Mouse (Mus musculus) stomach, embryonic 14.5 days (tissue): Measurements from ENCODE around the gene Mr1. TPM values are rescaled to one million over a fixed set of nuclear protein-coding genes. Genes with fewer than 3 reads are reported as not detected.
A peak's percentile ranks its signal among the peaks of the same experiment; 100 is the strongest.

Source experiments
- ATAC-seq: fragments of 200-750 bp; cut with Nextera tagmentation; 2 replicates; pipeline ENCODE4 v1.8.0; 2017; ENCODE audit warnings: low read depth, moderate TSS enrichment; ENCODE audit not compliant: insufficient number of reproducible peaks, insufficient read depth, low FRiP score
- H3K27ac ChIP-seq: fragments of 300-500 bp; sonication (generic); 2 replicates; pipeline ENCODE4 v1.5.1; 2014; ENCODE audit warnings: mild to moderate bottlenecking, low read length, moderate library complexity, mixed read lengths
- H3K27me3 ChIP-seq: fragments of 300-500 bp; sonication (generic); 2 replicates; pipeline ENCODE4 v1.6.1; 2014; ENCODE audit warnings: low read length, control low read depth, mixed read lengths; ENCODE audit not compliant: control insufficient read depth, insufficient read depth
- H3K36me3 ChIP-seq: fragments of 300-500 bp; sonication (generic); 2 replicates; pipeline ENCODE4 v1.6.1; 2014; ENCODE audit warnings: mild to moderate bottlenecking, control low read depth, low read length, moderate library complexity, mixed read lengths; ENCODE audit not compliant: control insufficient read depth, insufficient read depth
- H3K4me1 ChIP-seq: fragments of 300-500 bp; sonication (generic); 2 replicates; pipeline ENCODE4 v1.6.1; 2014; ENCODE audit warnings: low read length, control low read depth, mixed read lengths; ENCODE audit not compliant: control insufficient read depth, insufficient read depth
- H3K4me2 ChIP-seq: fragments of 300-500 bp; sonication (generic); replicated peaks from 2 replicates; pipeline ENCODE4 v1.6.1; 2014; ENCODE audit warnings: low read depth, low read length, control low read depth
- H3K4me3 ChIP-seq: fragments of 300-500 bp; sonication (generic); 2 replicates; pipeline ENCODE4 v1.5.1; 2014; ENCODE audit warnings: low read depth, low read length, control low read depth
- H3K9ac ChIP-seq: fragments of 300-500 bp; sonication (generic); replicated peaks from 2 replicates; pipeline ENCODE4 v1.6.1; 2014; ENCODE audit warnings: low read depth, mild to moderate bottlenecking, control low read depth, low read length, moderate library complexity, mixed read lengths
- H3K9me3 ChIP-seq: fragments of 300-500 bp; sonication (generic); 2 replicates; pipeline ENCODE4 v1.6.1; 2016; ENCODE audit warnings: low read depth, low read length, control low read depth; ENCODE audit not compliant: control insufficient read depth
- WGBS: fragments of 180-500 bp; shearing (Covaris S2); extraction: QIAGEN DNeasy Blood & Tissue Kit; methylation state at CpG from one replicate; pipeline ENCODE4 v1.1.7; 2014; 5-methylcytosine and 5-hydroxymethylcytosine counted together
- polyA plus RNA-seq: library from polyadenylated mRNA; unstranded; fragments of >200 nt; fragmentation: Nextera tagmentation; extraction: Ambion mirVana; gene quantifications from 2 replicates; pipeline ENCODE4 v1.2.1, GENCODE M21; 2014

Mr1 gene
- polyA plus RNA-seq, 1 experiment from 2014 or later: 11.0 TPM

DNA sequence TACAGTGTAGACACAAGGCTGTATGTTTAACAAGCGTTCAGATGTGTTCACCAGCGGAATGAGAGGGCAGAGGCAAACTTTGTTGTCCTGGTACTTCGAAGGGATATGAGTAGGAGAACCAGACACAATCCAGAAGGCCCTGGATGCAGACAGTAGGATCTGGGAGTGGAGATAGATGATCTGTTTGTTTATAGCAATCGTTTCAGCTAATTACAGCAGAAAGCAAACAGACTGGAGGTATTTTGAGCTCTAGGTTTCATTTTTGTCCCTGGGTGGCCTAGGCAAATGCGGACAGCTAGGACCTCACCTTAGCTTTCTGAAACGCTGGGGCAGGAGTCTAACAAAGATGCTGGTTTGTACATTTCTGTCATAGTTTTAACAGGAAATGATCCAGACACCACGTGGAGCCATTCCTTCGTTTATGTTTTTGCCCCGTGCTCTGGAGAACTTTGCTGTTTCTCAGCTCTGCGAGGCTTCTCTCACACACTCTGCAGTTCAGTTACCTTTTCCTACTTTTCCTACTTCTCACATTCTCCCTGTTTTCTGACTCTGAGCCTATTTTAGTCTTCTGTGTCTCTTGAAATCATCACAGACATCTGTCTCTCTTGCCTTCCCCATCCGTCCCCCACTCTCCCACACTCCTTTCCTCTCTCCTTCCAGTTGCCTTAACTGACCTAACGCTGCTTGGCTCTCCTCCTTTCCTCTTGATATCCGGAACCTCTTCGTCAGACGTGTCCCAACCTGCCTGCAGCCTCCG lies 57.6 kb downstream of the Mr1 start:
- 15% methylated on average over 16 of the region's 16 CpGs for WGBS

DNA sequence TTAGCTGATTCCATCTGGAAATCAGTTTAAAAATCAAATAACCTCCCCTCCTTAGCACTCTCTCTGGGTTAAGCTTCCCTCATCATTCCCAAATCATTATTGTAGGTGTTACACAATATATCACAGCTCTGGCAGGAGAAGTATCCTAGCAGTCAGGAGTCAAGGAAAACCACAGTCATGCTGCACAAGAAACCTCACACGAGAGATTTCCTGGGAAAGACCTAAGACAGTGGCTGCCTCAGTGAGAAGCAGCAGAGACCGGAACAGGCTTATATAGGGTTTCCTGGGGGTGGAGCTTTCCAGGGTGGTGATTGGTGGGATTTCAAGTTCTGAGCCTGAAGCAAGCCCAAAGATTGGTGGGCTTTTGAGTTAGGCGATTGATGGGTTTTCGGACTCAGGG lies 58.6 kb downstream of the Mr1 start:
- Histone ChIP-seq H3K9me3 (no peaks in the 10 kb centered on the region), H3K9ac (no peak overlapping the region), H3K4me3 (no peak overlapping the region), H3K36me3 (no peaks in the 10 kb centered on the region), H3K27me3 (no peaks in the 10 kb centered on the region), H3K27ac (no peak overlapping the region), H3K4me2 (no peak overlapping the region), H3K4me1 (peaks cover 73% of the 10 kb centered on the region)
- 87% methylated on average over 4 of the region's 4 CpGs for WGBS
- ATAC-seq: no peak

More for the DNA sequence above, 57.6 kb downstream of the Mr1 start:
- peak overlapping the region; percentile 85 for H3K27ac ChIP-seq
- no peaks in the 10 kb centered on the region for H3K9me3 ChIP-seq
- no peak for ATAC-seq
- H3K9ac ChIP-seq: no peak overlapping the region
- no peak overlapping the region for H3K4me3 ChIP-seq
- H3K36me3 ChIP-seq: no peaks in the 10 kb centered on the region
- peaks cover 82% of the 10 kb centered on the region for H3K4me1 ChIP-seq
- H3K27me3 ChIP-seq: no peaks in the 10 kb centered on the region
- no peak overlapping the region for H3K4me2 ChIP-seq

GRCm38 (mm10) chr1:155086893-155087292 lies 59.7 kb downstream of the Mr1 start:
- H3K27me3 ChIP-seq: no peaks in the 10 kb centered on the region
- no peak overlapping the region for H3K4me3 ChIP-seq
- no peak overlapping the region for H3K9ac ChIP-seq
- H3K36me3 ChIP-seq: no peaks in the 10 kb centered on the region
- 17% methylated on average over 4 of the region's 4 CpGs for WGBS
- ATAC-seq: no peak
- no peaks in the 10 kb centered on the region for H3K9me3 ChIP-seq
- H3K4me1 ChIP-seq: peaks cover 69% of the 10 kb centered on the region
- H3K4me2 ChIP-seq: no peak overlapping the region
- peak overlapping the region; percentile 66; the same call in 1 of the 2 replicates for H3K27ac ChIP-seq

DNA sequence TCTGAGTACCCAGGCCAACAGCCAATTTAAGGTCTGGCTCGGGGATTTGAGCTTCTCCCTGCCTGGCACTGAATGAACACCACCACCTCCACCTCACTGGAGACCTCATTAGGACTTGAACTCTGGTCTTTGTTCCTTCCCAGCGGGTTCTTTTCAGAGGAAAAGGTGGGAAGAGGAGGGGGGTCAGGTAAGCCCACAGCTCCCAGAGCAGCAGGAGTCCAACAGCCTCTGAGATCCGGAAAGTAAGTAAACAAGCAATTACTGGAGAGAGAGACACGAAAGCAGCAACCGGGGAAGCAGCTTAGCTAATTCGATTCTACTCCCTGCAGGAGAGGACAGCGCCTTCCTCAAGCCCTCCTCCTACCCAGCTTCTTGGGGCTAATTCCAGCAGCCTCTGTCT lies 60.2 kb downstream of the Mr1 start:
- 16% methylated on average over 7 of the region's 7 CpGs for WGBS
- no peak for ATAC-seq
- Histone ChIP-seq H3K9ac (no peak overlapping the region), H3K27me3 (no peaks in the 10 kb centered on the region), H3K27ac (peak overlapping the region; percentile 66; the same call in 1 of the 2 replicates), H3K4me3 (no peak overlapping the region), H3K9me3 (no peaks in the 10 kb centered on the region), H3K4me2 (no peak overlapping the region), H3K36me3 (no peaks in the 10 kb centered on the region), H3K4me1 (peaks cover 69% of the 10 kb centered on the region)

GRCm38 (mm10) chr1:155084839-155085238 lies 61.8 kb downstream of the Mr1 start:
- no peak for ATAC-seq
- H3K4me2 ChIP-seq: no peak overlapping the region
- 51% methylated on average over 8 of the region's 8 CpGs for WGBS
- H3K27me3 ChIP-seq: no peaks in the 10 kb centered on the region
- H3K9ac ChIP-seq: no peak overlapping the region
- no peaks in the 10 kb centered on the region for H3K9me3 ChIP-seq
- no peaks in the 10 kb centered on the region for H3K36me3 ChIP-seq
- H3K27ac ChIP-seq: no peak overlapping the region
- H3K4me1 ChIP-seq: peaks cover 61% of the 10 kb centered on the region
- H3K4me3 ChIP-seq: no peak overlapping the region

DNA sequence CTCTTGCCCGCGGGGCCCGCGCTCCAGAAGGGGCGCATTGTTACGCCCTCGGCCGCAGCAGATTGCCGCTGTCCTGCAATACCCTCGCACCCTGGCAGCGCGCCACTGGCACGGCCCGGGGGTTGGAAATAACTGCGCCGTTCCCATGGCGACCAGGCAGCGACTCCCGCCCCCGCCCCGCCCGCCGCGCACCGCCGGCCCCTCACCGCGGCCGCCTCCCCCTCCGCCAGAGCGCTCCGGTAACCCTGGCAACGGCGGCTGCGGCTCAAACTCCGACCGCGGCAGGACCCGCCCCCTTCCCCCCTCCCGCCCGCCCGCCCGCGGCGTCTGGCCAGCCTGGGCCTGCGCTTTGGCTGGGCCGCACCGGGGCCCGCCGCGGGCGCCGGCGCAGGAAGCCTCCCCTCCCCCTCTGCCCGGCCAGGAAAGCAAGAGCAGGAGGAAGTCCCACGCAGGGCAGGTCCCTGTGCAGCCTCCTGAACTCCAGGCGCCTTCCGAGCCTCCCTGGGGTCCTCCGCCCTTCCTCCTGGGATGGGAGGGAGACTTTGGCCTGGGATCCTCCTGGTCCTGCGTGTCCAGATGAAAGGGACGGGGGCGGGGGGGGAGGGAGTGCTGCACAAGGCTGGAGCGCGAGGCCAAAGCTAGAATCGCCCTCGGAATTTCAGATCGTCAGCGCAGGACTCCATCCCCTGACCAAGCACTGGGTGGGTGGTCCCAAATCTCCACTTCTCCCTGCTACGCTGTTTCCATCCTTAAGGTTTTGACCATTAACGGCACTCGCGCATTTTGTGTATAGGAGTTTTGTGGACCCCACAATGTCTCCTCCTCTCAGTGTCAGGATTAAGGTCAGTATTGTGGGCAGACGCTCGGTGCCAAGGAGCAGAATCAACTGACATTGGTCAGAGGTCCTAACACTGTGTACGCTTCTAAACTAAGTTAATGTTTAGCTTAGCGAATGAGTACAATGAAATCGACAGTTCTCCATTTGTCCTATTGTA lies 63.0 kb downstream of the Mr1 start:
- Histone ChIP-seq H3K27me3 (no peaks in the 10 kb centered on the region), H3K4me2 (peak overlapping the region; percentile 74), H3K4me1 (peaks cover 48% of the 10 kb centered on the region), H3K9me3 (no peaks in the 10 kb centered on the region), H3K4me3 (peak overlapping the region; percentile 38), H3K27ac (peak overlapping the region; percentile 98), H3K36me3 (no peaks in the 10 kb centered on the region), H3K9ac (peak overlapping the region; percentile 39)
- peak; percentile 90 for ATAC-seq
- WGBS: 1% methylated on average over 48 of the region's 77 CpGs

DNA sequence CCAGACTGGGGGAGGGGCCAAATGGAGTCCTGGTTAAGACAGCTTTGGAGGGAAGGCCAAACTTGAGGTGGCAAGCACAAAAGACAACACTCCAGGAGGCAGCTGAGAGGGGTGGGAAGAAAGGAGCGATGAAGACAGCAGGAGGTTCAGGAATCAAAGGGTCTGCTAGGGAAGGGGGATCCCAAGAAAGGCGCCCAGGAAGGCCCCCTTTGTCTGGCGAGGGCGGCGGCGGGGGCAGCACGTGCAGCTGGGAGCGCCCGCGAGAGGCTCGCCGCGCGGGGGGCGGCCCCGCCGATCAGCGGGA lies 63.7 kb downstream of the Mr1 start:
- Histone ChIP-seq H3K27ac (peak overlapping the region; percentile 98), H3K27me3 (no peaks in the 10 kb centered on the region), H3K36me3 (no peaks in the 10 kb centered on the region), H3K4me1 (peaks cover 45% of the 10 kb centered on the region), H3K4me3 (peak overlapping the region; percentile 38), H3K9ac (peak overlapping the region; percentile 1; the same call in 1 of the 2 replicates), H3K4me2 (peak overlapping the region; percentile 74), H3K9me3 (no peaks in the 10 kb centered on the region)
- ATAC-seq: no peak; the same call in 1 of the 2 replicates
- 2% methylated on average over 8 of the region's 18 CpGs for WGBS

- Histone ChIP-seq H3K4me3 (peak overlapping the region; percentile 38; the same call in 1 of the 2 replicates), H3K9me3 (no peaks in the 10 kb centered on the region), H3K27ac (peak overlapping the region; percentile 98), H3K9ac (peak overlapping the region; percentile 1; the same call in 1 of the 2 replicates), H3K4me2 (peak overlapping the region; percentile 74), H3K36me3 (no peaks in the 10 kb centered on the region), H3K4me1 (peaks cover 47% of the 10 kb centered on the region), H3K27me3 (no peaks in the 10 kb centered on the region)
- 9% methylated on average over 11 of the region's 11 CpGs for WGBS
- ATAC-seq: no peak
Measured at GRCm38 (mm10) chr1:155082158-155082964, 64.3 kb downstream of the Mr1 start.
